Mouse (Mus musculus) retina, postnatal 1 day (tissue): ENCODE results near the gene Rragc.
"Not testable (repeated sequence)": the region's sequence is repeated elsewhere in the genome, so short reads cannot be mapped to it uniquely, and the experiment has no call there.

Experiments used
- DNase-seq: peaks from one replicate; pipeline ENCODE4 v3.0.0-alpha.2; 2012

Gene Rragc

GRCm38 (mm10) chr4:123916748-123917547 is at the start of gene Rragc:
Gene Rragc, plus strand, starts transcription at chr4:123917446.
- peak; percentile 99 for DNase-seq

GRCm38 (mm10) chr4:123893726-123894125 is 23.5 kb upstream of the Rragc start:
- no peak for DNase-seq

- DNase-seq: no peak
Measured at GRCm38 (mm10) chr4:123894295-123894694, 23.0 kb upstream of the Rragc start.

GRCm38 (mm10) chr4:123898696-123899095 is 18.6 kb upstream of the Rragc start:
- peak; percentile 68 for DNase-seq

GRCm38 (mm10) chr4:123903432-123903831 is 13.8 kb upstream of the Rragc start:
- no peak for DNase-seq

DNA sequence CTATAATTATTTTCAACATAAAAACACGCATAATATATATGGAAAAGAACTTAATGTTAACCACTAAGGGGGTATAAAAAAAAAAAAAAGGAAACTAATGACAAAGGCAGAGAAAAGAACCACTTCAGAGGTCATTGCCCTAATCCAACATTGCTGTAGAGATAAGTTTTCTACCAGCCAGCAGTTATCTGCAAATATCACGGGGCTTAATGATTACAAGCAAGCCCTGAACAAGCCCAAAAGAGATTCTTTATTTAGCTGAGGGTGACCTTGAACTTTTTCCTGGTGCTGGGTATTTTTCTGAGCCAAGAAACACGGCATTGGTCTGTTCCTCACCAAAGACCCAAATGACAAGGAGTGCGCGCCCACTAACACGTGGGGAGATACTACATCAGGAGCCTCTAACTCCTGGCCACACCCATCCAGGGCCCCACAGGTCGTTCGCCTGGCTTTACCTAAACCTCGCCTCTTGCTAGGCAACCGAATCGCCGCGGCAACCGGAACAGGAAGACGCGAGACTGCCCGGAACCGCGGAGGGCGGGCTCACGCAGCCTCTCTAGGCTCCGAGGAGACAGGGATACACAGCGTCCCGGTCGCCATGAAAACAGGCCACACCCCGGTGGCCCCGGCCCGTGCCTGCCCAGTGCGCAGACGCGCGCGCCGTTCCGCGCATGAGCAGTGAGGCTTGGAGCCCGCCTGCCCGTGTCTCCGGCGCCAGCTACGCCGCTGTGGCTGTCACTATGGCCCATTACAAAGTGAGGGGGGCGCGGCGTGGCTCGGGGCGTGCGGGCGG is 12.7 kb upstream of the Rragc start, which contains the start of gene Mycbp:
Mycbp (plus strand) TSS at position 500 of the 793 bp plus-strand sequence.
- DNase-seq: peak; percentile 99

DNA sequence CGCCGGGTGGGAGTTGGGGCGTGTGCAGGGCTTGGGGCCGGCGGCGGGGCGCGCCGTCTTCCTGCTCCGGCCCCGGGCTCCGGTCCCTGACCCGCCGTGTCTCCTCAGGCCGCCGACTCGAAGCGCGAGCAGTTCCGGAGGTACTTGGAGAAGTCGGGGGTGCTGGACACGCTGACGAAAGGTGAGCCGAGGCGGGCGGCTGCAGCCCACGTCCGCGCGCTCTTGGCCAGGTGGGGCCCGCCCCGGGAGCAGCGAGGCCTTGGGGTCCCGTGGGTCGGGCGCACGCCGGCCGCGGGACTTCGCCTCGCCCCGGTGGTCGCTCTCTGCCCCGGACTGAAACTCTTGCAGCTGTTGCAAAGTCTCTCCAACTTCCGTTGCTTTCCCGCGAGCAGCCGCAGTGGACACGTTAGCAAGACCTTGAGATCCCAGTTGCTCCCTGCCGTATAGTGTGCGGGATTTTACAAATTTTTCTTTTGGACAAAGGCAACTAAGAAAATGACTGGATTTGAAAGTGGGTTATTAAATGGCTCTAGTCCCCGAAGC is 12.0 kb upstream of the Rragc start:
- DNase-seq: no peak

- DNase-seq: no peak
Measured at GRCm38 (mm10) chr4:123911503-123911902, 5.7 kb upstream of the Rragc start.

DNA sequence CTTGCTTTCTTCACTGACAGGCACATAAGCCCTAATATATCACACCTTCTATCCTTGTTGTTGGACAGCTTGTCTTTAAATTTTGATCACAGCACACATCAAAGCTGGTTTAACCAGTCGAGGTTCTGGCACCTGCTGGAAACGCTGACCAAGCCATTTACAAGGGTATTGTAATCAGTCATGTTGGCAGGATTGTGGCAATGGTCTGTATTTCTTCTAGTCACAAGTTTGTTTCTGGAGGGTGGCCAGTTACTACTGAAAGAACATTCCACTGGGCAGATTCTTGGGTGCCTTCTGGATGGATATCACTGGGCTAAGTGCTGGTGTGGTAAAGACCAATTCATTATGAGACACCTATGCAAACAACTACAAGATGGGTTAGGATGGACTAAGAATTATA is 4.8 kb upstream of the Rragc start:
- DNase-seq: no peak

- DNase-seq: no peak
Measured at GRCm38 (mm10) chr4:123917548-123918140, 398 bp downstream of the Rragc start, which contains the start of gene 4930535I16Rik. Gene 4930535I16Rik, minus strand, starts transcription at chr4:123918022.

DNA sequence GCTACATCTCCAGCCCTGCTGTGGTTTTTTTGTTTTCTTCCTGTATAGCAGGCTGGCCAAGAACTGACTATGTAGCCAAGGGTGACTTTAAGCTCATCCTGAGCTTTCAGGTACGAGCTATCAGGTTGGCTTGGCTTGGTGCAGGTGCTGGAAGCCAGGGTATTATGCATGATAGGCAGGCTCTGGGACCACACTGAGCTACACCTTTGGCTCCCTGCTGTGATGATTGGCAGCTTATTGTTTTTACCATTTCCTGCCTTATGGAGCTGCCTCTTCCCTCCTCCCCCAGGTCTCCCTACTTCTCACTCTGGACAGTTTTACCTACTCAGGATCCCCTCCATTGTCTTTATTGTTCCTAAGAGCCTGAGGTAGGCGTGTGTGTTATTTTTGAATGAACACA is 1.6 kb downstream of the Rragc start:
- no peak for DNase-seq

DNA sequence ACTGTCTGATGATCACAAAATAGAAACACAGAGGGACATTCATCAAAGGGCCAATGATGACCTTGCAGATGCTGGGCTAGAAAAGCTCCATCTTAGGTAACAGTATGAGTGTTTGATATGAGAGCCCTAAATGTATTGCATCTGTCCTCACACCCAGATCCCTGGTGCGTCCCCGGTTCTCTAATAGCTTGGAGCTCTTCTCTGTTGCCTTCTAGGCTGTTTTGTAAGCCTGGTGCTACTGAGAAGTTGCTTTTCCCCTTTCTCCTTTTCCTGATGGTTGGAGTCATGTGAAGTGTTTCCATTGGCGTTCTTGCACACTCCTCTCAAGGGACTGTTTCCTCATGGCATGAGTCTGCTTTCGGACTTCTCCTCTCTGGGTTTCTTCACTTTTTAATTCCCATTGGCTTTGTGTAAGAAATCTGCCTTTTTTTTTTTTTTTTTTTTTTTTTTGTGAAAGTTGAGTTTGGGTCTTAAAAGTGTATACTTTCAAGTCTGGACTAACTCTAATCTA is 3.9 kb downstream of the Rragc start:
- no peak for DNase-seq

DNA sequence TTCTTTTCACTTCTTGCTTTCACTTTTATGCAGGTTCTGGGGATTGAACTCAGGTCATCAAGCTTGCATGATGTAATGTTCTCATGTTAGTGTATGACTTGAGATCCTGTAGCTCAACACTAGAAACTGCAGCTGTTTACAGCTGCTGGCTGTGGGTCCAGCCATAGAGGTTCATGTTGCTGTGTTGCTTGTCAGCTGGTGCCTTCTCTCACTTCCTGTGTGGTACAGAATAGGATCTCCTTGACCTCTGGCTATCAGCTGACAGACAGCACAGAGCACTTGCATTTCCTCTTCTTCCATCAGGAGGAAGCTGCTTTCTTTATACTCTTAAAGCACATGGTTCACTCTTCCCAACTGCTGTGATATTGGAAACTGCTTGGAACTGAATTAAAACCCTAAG is 10.7 kb downstream of the Rragc start:
- DNase-seq: no peak

DNA sequence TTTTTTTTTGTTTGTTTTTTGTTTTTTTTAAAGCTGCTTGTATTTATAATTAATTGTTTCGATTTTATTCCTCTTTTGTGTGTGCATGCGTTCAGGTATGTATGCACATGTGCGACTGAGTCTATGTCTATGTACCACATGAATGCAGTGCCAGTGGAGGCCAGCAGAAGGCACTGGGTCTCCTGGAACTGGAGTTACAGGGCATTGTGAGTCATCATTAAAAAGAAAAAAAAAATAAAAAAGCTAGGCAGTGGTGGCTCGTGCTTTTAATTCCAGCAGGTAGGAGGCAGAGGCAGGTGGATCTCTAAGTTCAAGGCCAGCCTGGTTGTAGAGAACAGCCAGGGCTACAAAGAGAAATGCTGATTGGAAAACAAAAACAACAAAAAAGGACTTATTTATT is 12.7 kb downstream of the Rragc start:
- DNase-seq: no peak

DNA sequence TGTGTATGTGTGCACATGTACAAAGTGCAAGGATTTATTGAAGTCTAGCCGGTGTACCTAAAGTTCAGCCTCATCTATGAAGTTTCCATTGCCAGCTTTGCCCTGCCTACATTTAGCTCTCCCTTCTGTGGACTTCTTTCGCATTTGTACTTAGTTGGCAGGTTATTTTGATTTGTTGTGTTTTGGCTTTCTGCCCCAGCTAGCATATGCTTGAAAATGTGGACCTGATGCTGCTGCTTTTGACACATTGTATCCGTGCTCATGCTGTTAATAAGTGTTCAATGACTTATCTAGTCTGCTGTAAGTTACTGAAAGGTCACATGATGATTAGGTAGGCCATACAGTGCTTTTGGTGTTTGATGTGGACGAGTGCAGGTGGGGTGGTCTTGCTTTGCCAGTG is 17.1 kb downstream of the Rragc start:
- no peak for DNase-seq

- DNase-seq: no peak
Measured at GRCm38 (mm10) chr4:123936059-123936458, 18.8 kb downstream of the Rragc start.

DNA sequence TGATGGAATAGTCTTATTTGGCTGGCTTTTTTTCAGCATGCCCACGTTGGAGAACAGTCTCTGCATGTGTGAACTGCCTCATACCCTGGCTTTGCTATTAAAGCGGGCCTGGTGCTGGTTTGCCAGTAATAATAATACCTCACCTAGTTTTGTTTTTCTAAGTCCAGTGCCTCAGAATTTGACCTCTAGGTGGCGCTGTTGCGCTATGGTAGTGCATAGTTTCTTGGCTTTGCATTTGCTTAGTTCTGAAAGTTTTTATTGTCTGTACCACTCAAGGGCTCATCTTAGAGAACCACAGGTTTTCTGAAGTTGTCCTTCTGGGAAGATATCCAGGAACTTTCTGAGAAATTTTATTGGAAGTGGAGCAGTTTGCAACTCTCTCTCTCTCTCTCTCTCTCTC is 22.6 kb downstream of the Rragc start:
- DNase-seq: peak; percentile 85

DNA sequence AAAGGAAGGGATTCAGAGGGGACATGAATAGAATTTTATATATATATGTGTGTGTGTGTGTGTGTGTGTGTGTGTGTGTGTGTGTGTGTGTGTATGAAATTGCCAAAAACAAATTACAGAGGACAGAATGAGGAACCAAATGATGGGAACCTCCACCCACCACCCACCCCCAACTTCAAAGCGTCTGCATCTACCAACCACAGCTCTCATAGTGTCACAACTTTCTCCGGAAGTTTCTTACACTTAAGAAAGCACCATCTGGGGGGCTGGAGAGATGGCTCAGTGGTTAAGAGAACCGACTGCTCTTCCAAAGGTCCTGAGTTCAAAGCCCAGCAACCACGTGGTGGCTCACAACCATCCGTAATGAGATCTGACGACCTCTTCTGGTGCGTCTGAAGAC is 23.6 kb downstream of the Rragc start:
- not testable (repeated sequence) for DNase-seq

DNA sequence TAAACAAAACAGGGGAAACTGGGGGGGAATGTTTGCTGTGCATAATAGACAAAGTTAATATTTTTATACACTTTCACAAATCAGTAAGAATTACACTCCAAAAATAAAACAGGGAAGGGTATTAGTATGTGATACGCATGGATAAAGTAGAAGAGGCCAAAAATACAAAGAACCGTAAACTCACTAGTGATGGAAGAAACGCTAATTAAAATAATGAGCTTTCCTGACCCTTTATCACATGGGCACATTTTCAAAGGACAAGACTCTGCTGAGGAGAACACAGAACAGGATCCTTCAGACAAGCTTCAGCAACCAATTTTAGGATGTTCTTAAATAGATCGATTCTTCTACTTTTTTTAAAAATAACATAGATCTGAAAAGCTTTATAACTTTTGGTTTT is 29.5 kb downstream of the Rragc start:
- DNase-seq: peak; percentile 56

DNA sequence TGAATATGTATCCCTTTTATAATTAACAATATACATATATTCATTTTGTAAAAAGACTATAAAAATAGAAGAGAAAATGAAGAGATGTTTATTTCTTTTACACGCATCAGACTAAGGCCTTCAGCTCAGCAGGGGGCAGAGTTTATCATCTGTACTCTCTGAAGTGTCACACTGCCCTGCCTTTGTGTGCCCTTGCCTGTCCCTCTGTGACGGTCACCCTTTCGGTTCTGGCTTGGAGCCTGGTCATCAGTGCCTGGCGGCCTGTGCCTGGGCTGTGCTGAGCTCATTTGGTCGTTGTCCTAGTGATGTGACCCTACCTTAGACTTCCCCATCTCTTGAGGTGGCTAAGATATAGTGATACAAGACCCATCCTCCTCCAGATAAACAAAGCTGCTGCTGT is 29.9 kb downstream of the Rragc start:
- peak; percentile 45 for DNase-seq

DNA sequence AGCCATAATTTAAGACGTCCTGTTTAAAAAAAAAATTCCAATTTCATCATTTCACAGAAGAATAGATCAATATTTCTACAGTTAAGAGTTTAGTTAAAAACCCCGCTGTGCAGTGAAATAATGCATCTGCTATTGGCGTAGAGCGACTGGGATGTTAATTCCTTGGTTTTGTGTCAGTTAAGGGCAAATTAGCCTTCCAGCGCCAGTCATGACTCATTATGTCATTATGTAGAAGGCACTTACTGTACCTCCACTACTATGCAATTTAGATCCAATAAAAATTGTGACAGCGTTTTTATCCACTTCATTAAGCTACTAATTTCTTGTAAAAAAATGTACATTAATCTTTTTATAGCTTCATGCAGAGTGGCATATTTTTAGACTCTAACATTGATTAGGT is 31.7 kb downstream of the Rragc start:
- DNase-seq: no peak

GRCm38 (mm10) chr4:123949649-123950048 is 32.4 kb downstream of the Rragc start:
- DNase-seq: no peak

- no peak for DNase-seq
Measured at GRCm38 (mm10) chr4:123952059-123952458, 34.8 kb downstream of the Rragc start.
